Mouse (Mus musculus): ENCODE measurements around the gene Pbrm1.
A peak's percentile ranks its signal among the peaks of the same experiment; 100 is the strongest.

The Pbrm1 gene

DNA sequence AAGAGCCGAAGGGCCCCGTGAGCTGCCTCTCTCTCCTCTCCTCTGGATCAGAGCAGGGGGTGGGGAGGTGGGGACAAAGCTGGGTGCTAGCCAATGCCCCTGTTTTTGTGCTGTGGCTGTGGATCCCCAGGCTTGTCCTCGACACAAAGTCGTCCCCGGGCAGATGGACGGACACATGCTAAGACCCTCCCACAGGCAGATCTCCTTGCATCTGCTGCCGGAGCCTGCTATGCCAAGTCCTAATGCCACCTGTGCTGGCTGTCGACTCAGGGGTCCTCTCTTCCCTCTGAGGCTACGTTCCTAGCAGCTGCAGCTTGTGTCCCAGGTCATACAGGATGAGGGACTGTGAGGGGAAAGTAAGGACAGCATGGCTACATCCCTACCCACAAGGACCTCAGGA, 147.9 kb downstream of the Pbrm1 start:
- no peak for DNase-seq (ENCODE audit: low spot score)

DNA sequence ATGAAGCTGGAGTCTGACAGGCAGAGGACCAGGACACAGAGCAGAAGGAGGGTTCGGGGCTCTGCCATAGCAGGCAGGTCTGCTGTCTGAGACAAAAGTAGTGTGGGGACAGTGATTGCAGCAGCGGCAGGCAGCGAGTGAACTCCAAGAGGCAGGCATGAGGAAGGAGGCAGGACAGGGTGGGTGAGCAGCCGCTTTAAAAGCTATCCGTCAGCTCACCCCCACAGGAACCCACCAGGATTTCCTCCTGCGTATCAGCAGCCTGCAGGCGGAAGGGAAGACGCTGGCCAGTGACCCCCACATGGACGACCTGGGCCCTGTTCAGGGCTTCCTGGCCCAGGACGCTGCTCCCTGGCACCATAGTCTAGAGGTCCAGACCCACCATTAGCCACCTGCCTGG, 149.5 kb downstream of the Pbrm1 start, which contains the start of gene Stab1:
Gene Stab1, minus strand, starts transcription at position 217 of the 400 bp plus-strand sequence.
- peak; percentile 17 for DNase-seq (ENCODE audit: low spot score)

DNA sequence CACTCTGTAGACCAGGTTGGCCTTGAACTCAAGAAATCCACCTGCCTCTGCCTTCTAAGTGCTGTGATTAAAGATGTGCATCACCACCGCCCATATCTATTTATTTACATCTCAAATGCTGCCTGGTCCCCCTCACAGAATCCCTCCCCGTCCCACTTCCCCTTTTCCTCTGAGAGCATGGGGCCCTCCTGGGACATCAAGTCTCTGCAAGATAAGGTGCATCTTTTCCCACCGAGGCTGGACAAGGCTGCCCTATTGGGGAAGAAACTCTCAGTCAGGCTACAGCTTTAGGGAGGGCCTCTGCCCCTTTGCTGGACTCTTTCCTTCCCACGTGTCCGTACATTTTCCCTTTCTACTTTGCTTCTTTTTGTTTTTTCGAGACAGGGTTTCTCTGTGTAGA, 150.6 kb downstream of the Pbrm1 start:
- DNase-seq (ENCODE audit: low spot score): no peak

DNA sequence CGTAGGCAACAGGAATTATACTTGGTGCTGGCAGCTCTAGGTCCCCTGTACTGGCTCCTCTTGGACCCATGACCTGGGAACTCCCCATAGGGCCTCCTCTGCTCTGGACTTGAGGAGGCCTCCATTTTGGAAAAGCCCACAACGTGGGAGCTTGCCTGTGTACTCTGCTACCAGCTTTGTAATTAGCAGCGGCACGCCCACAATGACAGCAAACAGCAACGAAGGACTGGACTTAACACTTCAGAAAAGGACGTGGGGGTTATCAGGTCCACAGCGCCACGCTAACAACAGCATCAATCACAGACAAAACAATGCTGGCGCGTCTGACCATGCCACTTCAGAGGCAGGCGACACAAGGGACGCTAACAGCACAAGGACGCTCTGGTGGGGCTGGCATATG, 152.0 kb downstream of the Pbrm1 start:
- no peak for DNase-seq (ENCODE audit: low spot score)
